Mouse (Mus musculus): ENCODE measurements at regions not wholly inside any gene's neighbourhood (a gene's known extent, or its start where the extent isn't known, plus 50 kb on each side); places are given as distances from the start of the nearest gene placed in this dataset.
A peak's percentile ranks its signal among the peaks of the same experiment; 100 is the strongest.

DNA sequence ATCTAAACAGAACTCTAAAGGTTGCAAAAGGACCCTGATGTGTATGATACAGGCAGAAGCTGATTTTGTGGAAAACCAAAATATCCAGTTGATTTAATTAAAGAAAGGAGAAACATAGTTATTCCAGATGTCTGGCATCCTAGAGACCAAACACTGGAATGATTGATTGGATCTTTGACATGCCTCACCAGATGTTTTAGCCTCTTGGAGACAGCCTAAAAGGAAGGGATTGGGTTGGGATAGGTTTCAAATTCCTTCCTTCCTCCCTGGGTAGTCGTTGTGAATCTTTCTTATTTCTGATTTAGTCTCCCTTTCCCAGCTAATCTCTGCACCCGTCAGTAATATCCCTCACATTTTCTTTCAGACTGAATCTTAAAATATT is 190.9 kb upstream of the Gm9747 start:
- peak; percentile 56 for DNase-seq (ENCODE audit: low spot score)

DNA sequence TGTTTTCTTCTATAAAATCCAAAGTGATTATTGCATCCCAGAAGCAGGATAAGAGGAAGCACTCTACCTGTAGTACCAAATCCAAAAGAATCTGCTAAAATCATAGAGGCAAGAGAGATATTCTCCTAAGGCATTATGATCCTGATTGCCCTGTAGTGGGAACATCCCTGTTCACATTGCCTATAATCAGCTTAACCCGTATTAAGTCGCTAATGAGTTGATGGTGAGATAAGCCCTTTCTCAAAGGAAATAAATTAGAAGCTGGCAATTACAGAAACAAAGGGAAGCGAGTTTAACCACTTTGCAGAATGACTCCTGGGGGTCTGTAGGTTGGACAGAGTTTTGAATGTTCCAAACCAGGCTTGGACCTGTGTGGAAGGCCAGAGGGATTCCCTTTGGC is 190.4 kb upstream of the Gm9747 start:
- no peak for DNase-seq (ENCODE audit: low spot score)

DNA sequence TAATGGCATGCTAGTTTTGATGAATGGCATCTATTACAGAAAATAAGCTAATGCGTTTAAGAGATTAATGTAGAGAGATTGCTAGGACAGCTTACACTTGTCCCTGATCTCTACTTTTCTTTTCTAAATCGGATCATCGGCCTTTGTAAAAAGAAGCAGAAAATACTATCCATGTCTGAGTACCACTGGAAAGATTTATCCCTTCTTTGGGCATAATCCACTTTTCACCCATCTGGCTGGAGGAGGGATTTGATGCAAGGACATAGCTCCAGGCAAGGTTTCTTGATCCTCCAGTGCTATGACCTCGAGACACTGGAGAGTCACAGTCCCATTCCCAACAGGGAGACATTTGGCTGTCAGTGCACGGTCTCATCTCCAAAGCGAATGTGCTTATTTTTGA is 166.6 kb upstream of the Gm9747 start:
- no peak for DNase-seq (ENCODE audit: low spot score)

DNA sequence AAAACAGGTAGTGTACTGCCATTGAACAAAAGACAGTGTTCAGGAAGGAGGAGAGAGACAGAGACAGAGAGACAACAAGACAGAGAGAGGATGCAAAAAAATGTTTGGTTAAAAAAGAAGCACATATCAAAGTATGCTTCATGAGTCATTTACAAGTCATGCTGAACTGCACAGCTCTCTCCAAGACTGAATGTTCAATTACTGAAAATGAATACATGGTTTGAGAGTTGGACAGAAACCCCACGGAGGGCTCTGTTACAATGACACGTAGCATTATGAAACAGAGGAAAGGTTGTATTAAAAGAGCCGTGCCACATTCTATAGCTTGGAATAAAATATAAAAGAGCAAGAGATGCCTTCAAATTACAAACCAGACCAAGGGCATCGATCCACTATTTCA is 164.3 kb upstream of the Gm9747 start:
- DNase-seq (ENCODE audit: low spot score) = no peak

DNA sequence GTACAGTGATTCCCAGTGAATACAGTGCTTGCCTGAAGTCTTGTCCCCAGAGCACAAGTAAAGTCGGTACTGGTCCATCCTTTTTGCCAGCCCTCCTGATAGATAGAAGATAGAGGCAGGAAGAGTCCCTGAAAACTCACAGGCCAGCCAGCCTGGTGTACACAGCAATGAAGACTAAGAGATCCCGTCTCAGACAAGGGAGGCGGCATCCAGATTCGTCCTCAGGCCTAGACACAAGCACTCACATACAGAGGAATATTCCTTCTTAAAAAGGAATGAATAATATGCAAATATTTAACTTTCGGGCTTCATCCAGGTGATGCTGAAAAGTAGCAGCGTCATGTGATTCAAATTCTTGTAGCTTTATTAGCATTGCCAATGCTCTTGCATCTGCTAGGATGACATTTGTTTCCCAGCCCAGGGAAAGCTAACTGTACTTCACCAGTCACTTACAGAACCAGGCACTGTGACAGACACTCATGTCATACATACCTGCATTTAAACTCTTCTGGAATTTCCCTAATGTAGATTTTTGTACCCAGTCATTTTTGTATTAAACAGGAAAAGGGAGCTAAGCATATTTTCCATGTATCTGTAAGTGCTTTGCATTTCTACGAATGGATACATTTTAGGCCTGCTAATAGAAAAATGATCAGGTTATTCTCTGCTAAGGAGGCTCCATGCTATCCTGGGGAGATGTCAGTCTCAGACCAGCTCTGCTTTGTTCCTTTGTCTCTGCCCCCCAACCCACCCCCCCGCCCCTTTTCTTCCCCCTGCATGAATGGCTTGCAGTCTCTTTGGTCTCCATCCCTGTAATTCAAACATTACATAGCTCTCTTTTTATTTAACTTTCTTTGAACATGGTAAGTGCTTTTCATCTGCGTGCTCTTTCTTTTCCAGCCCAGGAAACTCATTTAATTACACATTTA is 162.5 kb upstream of the Gm9747 start:
- no peak for DNase-seq (ENCODE audit: low spot score)

DNA sequence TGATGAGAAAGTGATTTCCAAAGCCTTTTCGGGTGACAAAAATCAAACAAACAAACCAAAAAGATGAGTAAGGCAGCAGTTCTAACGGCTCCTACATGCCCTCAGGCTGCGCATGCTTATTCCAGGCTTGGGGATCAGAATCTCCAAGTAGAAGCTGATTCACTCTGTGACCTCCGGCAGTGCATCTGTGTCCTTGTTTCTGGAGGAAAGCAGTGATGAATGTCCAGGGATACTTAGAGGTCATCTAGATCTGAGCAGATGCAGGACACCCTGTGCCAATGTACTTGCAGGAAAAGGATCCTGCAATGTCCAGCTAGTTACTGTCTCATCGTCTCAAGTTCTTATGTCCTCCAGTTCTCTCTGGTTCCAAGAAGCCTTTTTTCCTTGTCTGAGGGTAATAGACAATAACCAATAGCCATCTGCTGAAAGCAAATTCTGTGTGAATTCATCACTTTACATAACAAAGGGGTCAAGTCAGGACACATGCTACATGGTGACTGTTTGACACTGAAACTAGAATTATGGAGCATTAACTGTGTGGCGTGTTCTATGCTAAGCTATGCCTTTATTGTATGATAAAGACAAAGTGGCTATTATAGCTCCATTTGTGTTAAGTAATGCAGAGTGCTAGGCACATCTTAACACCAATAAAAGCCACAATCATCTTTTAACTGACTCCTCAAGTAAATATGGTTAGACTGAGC is 143.6 kb upstream of the Gm9747 start:
- peak; percentile 35 for DNase-seq (ENCODE audit: low spot score)

DNA sequence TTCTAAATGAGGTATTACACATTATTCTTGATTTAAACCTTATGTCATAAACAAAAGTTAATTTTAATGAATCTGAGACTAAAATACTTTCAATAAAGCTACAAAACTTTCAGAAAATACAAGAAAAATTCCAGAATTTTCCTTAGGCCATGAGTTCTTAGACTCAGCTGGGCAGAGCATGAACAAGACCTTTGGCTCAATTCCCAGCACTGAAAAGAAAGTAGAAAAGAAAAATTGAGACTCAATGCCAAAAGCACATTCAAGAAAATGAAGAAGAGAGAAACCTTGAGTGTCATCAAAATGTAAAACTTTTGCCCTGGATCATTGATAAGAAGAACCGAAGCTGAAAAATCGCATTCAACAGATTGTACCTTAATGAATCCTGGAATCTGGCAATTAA is 137.8 kb upstream of the Gm9747 start:
- no peak for DNase-seq (ENCODE audit: low spot score)

DNA sequence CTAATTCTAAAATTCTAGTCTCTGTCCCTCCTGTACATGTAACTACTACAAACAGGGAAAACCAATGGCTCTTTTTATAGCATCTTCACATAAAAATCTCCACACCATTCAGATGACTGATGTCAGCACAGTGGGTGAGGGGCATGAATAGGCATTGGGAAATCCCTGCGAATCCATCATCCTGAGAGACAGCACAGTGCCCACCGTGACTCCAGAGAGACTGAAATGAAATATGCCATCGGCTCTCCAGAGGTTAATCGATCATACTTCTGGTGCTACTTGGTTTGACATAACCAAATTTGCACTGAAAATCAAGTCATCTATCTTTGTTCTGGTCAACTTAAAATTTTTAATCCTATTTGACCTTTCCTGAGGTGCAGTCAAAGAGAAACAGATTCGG is 126.2 kb upstream of the Gm9747 start:
- peak; percentile 45 for DNase-seq (ENCODE audit: low spot score)

DNA sequence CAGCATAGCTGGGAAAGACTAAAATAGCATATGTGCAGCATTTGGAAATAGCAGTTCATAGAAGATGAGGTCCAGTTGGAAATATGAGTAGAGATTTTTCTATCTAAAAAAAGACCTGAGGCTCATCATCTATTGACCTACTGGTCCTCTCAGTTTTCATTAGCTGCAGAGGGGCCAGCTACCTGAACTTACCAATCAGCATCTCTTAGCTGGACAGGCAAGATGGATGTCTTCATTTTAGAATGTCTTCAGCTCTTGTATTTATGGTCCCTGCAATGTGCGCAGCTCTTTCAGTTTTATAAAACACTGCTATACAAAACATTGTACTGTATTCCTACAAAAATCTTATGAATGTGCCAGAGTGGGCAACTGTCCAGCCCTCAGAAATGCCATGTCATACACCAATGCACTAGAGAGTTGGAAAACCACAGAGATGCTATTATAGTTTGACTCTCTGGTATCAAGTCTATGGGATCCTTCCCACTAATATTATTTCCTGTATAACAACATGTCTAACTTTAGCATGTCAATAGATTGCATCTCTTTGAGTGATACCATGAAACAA is 122.8 kb upstream of the Gm9747 start:
- DNase-seq (ENCODE audit: low spot score) = no peak

DNA sequence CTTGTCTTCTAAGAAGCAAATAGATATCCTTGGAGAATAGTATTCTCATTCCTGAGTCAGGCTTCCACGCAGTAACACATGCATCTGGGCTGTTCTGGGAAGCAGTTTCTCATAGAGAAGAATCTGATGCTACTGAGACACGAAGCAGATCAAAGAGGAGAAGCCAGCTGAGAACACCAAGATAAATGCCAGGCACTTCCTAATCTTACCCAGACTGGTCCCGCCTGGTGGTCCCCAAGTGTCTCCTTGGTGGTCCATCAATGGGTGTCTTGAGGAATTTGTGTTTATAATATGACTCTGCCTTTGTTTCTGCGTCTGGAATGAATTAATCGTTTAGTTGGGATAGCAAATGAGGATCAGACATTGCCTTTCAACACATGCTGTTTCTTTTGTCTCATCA is 120.5 kb upstream of the Gm9747 start:
- peak; percentile 71 for DNase-seq (ENCODE audit: low spot score)

DNA sequence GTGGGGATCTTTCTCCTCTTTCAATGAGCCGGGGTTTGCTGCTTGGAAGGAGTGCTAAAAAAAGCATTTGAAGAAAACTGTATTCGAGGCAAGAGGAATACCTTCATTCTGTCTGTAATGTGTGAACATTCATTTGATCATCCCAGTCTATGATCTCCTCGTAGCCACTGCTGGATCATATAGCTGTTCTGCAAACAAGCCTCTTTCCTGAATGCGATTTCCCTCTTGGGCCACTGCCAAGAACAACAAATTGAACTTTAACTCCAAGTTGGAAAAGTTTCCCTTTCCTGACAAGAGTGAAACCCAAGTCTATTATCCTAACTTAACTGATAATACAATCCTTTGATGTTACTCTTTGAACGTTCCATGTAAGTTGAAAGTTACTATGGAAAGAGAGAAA is 108.4 kb upstream of the Gm9747 start:
- DNase-seq (ENCODE audit: low spot score) = peak; percentile 51

DNA sequence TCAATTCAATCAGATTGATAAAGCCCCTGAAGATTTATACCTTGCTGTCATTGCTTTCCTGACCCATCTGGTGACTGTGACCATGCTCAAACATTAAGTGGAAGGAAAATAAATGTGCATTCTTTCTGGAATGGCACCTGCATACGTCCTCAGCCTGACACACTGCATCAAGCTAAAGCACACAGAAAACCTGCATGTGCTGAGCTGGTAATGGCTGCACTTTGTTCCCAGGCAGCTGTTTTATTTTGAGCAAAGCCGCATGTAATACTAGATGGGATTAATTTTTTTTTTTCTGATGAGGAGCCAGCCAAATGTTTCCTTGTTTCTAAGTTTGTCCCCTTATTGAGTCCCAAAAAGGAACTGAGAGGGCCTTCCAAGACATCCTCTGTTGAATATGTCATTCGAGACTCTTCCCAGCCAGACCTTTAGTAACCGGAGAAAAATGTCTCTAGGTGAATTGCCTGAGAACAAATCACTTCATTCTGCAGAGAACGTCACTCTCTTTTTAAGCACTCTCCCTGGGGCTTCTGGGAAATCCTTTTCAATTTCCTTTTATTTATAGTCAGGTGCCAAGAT is 103.1 kb upstream of the Gm9747 start:
- DNase-seq (ENCODE audit: low spot score) = no peak

DNA sequence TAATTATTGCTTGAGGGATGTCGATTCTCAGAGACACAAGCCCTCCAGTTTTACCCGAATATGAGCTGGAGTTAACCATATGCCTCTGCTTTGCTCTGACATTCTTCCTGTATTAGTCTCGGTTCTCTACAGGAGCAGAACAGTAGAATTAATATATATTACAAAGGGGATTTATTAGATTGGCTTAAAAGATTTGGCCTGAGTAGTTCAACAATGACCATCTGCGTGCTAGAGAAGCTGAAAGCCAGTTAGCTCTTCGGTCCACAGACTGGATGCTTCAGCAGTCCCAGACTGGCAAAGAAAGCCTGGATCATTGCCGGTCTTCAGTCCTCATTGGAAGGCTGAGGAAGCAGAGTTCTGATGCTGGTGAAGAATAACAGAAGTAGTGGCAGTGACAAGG is 100.4 kb upstream of the Gm9747 start:
- DNase-seq (ENCODE audit: low spot score) = no peak

DNA sequence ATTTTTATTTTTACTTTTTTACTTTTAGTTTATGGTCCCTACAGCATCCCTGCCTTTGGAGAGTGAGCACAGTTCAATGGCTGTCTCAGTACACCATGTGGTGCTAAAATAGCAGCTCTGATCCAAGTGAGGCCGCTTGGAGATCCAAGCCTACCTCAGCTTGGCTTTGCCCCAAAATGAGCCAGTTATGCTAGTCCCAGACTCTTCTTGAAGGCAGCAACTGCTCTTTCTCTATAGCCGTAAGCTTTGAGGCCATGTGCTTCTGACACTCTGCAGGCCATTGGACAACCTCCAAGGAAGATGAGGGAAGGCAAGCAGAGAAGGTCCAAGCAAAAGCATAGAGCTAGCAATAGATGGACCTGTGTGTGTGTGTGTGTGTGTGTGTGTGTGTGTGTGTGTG is 98.0 kb upstream of the Gm9747 start:
- DNase-seq (ENCODE audit: low spot score) = no peak

DNA sequence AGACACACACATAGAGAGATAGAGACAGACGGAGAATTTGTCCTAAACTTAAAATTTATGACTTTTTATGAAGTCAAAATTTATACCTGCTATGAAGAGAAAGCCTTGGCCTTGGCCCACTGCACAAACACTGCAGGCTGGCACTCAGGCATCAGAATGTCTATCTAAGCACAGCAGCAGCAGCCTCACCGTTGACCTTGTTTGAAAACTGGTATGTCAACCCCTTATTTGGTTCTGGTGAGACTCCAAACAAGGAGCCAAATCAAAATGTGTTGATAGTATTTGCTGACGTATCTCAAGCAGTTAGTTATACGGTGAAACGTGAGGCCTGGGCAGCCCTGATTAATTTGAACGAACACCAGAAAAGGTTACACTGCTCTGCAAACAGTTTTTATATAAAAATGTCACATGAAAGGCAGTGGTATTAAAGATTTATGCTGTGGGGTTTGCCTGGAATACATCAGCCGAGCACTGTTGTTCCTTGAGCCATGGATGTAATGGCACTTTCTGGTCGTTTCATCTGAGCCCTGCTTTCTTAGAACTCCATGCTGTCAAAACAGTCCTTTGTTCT is 97.1 kb upstream of the Gm9747 start:
- no peak for DNase-seq (ENCODE audit: low spot score)

DNA sequence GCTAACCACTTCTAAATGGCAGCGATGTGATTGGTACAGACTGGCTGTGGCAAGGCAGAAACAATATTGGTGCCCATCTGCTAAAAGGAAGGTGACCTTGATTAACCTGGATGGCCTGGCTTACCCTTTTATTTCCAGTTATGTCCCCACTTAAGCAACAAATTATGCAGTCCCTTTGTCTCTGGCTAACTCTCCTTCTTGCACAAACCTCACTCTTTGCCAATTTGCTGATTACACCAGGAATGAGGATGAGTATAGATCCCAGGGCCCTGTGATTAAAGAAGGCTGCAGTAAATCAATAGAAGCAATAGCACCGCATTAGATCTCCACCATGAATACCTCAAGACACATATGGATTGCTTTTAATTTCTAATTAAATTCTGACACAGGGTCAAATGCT is 87.7 kb upstream of the Gm9747 start:
- DNase-seq (ENCODE audit: low spot score) = no peak

DNA sequence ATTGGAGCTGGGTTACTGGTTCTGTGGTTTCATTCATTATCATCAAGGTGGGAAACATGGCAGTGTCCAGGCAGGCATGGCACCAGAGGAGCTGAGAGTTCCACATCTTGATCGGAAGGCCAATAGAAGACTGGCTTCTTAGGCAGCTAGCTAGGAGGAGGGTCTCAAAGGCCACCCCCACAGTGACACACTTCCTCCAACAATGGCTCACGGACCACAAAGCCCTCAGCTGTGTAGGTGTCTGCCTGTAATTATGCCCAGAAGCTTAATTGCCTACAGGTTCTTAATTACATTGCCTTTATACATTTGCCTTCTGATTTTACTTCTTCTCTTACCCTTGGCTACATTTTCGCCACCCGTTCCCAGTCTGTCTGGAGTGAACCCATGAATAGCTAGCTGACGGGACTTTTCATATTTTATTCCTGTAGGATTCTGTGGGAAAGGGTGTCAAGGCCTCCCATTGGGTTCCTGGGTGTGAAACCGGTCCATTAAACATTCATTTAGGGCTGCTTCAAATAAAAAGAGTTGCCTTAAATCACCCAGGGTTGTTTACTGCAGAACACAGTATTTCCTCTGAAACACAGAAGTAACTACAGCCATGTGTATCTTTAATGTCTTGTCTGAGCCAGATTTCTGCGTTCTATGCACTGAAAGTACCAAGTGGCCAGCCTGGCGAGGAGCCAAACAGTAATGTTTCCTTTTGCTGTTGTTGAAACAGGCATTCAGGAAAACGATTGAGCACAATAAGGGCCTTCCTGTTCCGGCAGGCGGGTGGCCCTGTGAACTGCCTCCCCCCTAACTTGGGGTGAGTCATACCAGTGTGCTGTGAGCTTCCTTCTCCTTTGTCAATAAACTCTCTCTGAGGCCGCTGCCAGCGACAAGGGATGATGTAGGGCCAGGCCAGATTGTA is 82.4 kb upstream of the Gm9747 start:
- peak; percentile 36 for DNase-seq (ENCODE audit: low spot score)

DNA sequence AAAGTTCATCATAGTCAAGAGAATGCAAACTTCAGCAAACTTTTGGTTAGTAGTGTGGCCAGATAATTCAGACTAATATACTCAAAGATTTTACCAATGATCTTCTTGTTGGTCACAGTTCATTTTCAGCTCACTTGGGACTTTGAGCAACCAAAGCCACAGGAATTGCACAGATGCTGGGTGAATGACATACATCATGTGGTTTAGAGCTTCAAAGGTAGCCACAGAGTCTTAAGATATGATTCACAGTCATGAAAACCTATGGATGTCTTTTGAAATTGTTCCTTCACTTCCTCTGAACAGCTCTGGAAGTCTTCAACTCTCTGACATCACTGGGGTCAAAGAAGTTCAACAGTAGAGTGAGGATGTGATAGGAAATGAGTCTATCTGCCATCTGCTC is 77.0 kb upstream of the Gm9747 start:
- no peak for DNase-seq (ENCODE audit: low spot score)

DNA sequence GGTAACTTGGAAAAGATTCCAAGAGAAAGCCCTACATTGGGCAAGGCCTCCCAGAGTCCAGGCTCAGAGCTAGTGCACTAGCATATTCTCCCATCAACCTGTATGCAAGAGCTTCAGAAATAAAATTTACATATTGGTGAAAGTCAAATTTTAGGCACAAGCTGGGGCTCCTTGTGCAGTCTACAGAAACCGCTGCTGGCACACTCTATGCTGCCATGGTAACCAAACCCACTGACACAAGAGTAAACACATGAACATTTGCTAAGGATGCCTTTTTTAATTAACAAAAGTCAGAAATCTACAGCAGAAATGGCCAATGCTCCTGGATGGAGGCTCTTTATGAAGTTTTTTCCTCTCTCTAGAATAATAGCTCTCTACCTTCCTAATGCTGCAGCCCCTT is 75.9 kb upstream of the Gm9747 start:
- DNase-seq (ENCODE audit: low spot score) = no peak

DNA sequence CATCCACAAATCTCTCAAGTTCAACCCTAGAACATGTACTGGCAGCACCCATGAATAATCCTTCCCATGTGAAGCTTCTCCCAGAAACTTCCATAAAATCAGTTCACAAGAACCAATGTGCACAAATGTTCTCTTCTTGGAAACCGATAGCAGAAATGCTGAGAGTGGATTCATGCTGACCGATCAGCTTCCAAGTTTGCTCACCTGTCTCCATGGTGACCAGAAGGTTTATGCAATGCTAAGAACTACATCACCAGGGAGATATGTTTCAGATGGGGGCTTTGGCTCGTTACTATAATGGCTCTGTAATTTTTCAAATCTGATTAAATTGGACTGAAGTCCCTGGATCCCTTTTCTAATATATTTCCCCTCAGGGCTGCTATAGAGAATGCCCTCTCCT is 74.4 kb upstream of the Gm9747 start:
- DNase-seq (ENCODE audit: low spot score) = no peak

DNA sequence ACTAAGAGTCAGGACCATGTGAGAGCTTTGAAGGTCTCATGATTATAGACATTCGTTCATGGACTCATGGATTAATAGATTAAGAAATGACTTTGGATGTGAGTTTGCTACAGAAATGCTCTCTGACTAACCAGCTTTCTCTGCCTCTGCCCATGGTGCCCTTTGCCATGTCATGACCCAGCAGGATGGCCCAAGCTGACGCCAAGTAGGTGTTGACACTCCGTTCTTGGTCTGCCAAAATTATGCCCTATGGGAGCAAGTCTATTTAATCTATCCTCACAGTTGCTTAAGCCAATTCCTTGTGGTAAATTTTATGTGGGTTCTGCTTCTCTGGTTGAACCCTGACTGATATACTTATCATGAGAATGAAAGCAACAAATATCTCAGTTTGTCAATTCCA is 73.7 kb upstream of the Gm9747 start:
- DNase-seq (ENCODE audit: low spot score) = no peak

DNA sequence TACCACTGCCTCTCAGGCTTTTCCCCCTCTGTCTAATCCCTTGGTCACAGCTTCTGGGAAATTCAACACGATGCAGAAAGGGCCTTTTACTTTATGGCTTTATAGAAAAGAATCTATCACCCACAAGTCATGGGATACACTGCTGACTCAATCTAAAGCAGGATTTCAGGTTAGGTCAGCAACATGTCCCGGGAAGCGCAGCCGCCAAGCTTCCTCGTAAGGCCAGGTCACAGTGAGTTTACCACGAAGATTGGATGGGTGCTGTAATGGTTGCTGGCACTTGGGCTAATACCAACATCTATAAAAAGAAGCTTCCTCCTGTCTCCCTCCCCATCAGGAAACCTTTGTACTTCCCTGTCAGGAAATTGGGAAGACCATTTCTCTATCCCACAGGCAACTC is 70.0 kb upstream of the Gm9747 start:
- DNase-seq (ENCODE audit: low spot score) = no peak

Data from embryo, embryonic 10.5 days (tissue).